Mouse (Mus musculus) urinary bladder, postnatal 36 days (tissue): Measurements from ENCODE around the gene Tex12.

Source experiments
- DNase-seq, 2 experiments: peaks; one replicate each; pipeline ENCODE4 v3.0.0; 2022; ENCODE audit warnings: low spot score in 2 of 2, mixed read lengths in 1 of 2

The Tex12 gene

DNA sequence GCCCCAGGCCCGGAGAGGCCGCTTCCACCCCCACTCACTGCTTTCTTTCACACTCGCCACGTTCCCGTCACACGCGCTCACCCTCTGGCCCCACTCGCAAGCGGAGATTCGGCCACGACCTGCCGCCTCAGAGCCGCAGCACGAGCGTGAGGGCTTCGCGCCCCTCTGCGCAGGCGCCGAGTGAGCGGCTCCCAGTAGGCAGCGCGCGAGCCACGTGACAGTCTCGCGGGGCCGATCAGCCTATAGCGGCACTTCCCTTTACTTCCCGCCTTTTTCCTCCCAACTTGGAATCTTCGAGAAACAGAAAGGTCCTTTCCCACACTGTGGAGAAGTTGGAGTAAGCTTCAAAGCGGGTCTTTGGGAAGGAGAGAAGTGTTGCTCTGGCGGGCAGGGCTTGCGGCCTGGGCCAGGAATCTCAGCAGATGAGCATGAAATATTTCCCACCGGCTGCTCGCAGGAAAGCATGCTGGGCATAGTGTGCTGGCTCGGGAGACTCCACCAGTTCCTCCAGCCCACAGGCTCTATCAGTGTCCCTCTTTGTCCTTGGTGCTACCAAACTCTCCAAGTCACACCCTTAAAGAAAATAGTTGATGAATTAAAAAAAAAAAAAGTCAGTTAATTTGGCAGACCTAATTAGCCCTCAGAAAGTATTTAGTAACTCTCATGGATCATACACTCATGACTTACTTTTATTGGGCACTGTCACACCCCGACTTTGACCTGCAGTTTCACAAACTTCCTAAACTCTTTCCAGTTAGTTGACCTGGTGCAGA is at the start of gene Tex12:
Gene Tex12, minus strand, starts transcription at position 181 of the 773 bp plus-strand sequence.
- DNase-seq: no peak

GRCm38 (mm10) chr9:50604338-50604737 is 43.2 kb upstream of the Tex12 start:
- no peak for DNase-seq

GRCm38 (mm10) chr9:50603998-50604324 is 42.8 kb upstream of the Tex12 start:
- no peak for DNase-seq

DNA sequence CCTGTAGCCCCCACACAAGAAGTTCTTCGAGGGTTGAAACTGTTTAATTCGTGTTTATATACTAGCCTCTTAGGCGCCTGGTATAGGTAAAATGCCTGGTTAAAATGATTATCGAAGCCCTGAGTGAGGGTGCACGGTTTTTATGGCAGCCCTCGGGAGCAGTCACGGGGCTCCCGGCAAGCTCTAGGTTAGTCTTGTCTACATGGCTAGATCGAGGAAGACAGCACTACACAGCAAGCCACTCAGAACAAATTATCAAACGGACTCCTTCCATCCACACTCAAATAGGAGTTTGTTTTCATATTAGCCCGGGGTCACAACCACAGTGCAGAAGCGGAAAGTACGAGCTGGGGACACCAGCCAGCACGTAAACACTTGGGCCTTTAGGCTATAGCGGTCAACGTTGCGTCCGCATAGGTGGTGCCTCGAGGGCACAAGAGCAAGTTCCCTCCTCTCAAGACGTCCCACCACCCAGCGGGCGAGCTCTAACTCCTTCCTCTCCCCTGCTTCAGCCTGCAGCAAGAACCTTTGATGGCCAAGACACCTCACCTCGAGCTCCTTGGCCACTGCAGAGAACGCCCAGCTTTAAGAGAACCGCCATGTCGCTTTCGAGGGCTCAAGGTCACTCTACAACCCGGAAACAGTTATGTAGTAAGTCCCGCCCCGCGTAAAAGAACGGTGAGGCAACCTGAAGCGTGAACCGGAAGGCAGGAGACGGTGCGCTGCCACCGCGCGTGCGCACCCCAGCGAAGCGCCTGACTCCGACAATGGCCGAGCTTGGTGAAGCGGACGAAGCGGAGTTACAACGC is 42.3 kb upstream of the Tex12 start, which contains the start of the genes Sdhd and Timm8b:
Gene Sdhd, minus strand, starts transcription at position 624 of the 809 bp plus-strand sequence.
Gene Timm8b, plus strand, starts transcription at position 722 of the 809 bp plus-strand sequence.
- DNase-seq: peak; percentile 93

DNA sequence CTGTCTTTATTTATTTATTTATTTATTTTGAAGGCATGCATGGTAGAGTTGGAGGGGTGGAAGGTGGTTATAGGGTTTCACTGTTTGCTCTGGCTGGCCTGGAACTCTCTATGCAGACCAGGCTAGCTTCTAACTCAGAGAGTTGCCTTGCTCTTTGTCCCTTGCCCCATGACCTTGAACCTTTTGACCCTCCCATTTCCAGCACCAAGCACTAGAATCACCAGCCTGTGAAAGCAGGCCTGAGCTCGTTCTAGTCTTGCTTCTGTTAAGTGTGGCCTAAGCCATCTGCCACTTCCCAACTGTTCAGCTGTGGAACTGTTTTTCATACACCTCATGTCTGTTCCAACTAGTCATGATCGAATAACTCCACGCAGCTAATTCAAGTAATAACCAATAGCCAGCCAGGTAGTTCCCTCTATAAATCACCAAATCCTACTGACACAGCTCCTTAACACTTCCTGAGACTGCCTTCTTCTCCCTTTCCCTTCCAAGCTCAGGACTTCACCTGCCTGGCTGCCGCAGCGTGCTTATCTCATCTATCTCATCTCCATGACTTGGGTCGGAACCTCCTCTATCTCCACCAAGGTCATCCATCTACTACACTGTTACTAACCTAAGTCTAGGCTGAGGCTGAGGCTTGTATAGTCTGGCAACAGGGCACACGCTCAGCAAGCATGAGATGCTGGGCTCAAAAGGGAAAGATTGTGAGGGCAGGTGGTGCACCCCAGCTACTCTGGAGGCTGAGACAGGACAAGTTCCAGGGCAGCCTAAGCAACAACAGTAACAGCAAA is 41.1 kb upstream of the Tex12 start:
- no peak for DNase-seq

- DNase-seq: no peak
These were observed 40.4 kb upstream of the Tex12 start for GRCm38 (mm10) chr9:50601536-50601935.

- no peak for DNase-seq
These were observed 35.8 kb upstream of the Tex12 start for GRCm38 (mm10) chr9:50596973-50597372.

GRCm38 (mm10) chr9:50594794-50595417 is 33.8 kb upstream of the Tex12 start:
- DNase-seq: no peak

DNA sequence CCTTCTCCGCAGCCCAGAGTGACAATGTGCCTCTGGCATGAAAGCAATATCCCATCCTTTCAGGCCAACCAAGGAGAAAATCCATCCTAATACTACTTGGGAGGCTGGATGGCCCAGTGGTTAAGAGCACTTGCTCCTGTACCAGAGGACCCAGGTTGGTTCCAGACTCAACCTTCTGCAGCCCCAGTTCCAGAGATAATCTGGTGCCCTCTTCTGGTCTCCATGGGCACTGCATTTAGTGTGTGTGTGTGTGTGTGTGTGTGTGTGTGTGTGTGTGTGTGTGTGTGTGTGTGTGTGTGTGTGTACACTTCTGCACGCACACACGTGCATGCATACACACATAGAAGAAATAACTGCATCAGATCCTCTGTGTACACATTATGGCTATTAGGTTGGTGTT is 32.4 kb upstream of the Tex12 start:
- no peak for DNase-seq

DNA sequence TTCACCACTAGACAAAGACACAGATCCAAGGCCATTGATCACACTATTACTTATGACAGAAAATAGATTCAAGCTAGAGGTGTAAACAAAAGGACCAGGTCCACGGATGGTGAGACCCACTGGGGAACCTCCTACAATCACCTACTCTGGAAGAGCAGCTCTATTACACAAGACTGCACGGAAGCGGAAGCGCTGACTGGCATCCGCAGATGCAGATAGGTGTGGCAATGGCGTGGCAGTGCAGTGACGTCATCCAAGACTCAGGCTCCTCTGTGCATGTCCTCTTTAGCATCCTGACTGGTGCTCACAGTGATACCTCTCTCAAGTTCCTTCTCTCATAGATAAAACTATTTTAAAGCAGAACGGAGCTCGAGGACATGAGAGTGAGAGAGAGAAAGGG is 31.8 kb upstream of the Tex12 start:
- DNase-seq: no peak

DNA sequence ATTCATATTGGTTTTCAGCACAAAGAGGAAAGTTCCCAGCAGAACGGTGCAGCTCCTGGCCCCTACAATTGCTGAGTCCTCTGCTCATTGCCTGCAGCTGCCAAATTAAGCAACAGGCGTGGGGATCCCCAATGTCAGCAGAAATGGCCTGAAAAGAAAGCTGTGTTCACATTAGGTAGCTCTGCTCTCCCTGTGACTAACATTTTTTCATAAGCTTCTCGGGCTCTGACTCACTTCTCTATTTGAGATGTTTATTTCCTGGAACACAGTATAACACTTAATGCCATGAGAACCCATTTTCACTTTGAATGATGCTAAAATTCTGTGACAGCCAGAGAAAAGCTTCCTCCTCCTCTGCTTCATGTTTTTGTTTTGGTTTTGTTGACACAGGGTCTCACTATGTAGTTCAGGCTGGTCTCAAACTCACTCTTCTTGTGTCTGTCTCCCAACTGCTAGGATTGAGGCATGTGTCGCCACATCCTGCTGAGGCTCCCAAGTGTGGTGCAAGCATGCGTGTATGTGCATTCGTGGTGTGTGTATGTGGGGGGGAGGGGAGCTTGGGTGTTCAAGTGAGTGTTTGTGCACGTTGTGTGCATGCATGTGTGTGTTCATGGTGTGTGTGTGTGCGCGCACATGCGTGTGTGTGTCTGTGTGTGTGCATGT is 29.9 kb upstream of the Tex12 start:
- DNase-seq: peak in 1 of 2 experiments; percentile 34

DNA sequence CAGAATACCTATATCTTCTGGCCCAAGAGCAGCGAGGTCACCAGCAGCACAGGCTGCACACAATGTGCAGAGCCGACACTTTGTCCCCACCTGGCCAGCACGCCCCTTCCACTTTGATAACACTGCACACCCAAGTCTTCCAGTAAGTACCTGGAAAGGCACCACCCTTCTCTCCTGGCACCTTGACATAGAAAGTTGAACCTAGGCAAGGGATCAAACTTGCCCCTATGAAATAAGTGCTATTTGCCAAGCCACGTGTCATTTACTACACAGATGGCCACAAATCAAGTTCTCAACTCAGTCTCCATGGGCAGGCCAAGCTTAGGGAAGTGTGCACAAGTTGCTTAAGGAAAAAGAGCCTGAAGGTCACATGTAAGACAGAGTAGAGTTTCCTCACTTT is 25.8 kb upstream of the Tex12 start:
- DNase-seq: no peak

GRCm38 (mm10) chr9:50585145-50585818 is 24.2 kb upstream of the Tex12 start:
- DNase-seq: no peak

- no peak for DNase-seq
These were observed 19.2 kb upstream of the Tex12 start for GRCm38 (mm10) chr9:50580370-50580769.

- DNase-seq: peak in 1 of 2 experiments; percentile 40
These were observed 8.7 kb upstream of the Tex12 start for GRCm38 (mm10) chr9:50569599-50570525.

DNA sequence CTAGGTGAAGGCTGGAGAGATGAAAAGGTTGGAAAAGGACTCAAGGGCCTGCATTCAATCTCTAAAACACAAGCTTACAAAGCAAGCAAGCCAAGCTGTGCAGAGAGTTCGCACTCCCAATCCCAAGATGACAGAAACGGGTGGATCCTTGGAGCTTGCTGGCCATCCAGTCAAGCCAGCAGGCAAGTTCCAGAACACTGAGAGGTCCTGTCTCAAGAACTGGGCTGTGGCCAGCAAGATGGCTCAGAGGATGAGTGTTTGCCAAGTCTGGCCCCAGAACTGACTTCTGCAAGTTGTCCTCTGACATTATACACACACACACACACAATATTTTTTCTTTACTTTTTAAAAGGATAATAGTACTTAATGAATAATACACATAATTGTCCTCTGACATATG is 6.8 kb upstream of the Tex12 start:
- no peak for DNase-seq

DNA sequence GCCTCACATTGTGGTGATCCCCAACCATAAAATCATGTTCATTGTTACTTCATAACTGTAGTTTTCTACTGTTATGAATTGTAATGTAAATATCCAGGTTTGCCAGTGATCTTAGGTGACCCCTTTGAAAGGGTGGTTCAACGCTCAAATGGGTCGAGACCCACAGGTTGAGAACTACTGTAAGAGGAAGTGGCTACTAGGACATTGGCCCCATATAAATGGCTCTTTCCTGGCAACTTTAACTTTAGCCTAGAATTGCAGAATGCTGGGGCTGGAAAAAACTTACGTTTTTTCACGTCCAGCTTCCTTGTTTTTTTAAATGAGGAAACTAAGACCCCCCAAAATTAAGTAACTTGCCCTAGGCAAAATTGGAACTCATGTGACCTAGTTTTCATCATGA is 6.2 kb upstream of the Tex12 start:
- no peak for DNase-seq

DNA sequence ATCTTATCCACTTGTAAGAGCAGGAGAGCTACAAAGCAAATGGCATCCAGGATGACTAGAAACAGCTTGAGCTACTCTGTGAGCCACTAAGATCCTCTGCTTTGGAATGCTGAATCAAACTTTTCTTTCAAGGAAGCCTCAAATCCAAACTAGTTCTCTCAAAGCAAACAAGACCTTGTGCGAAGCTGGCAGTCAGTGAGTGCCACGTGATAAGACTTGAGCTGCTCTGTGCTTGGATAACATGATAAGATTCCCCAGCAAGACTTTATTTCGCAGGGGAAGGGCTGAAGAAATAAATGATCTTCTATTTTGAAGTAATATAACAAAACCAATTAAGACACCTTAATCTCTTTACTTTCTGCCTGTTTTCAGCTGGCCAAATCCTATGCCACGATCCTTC is 4.8 kb upstream of the Tex12 start:
- DNase-seq: no peak

GRCm38 (mm10) chr9:50565173-50565572 is 4.0 kb upstream of the Tex12 start:
- peak; percentile 13 to 31 for DNase-seq
